Mouse (Mus musculus) heart, embryonic 16.5 days (tissue): Measurements from ENCODE around the gene Olfr877. TPM values are rescaled to one million over a fixed set of nuclear protein-coding genes. Genes with fewer than 3 reads are reported as not detected.

ENCODE experiments used
- ATAC-seq: fragments of 200-750 bp; cut with Nextera tagmentation; replicated peaks from 2 replicates; pipeline ENCODE4 v1.8.0; 2017; ENCODE audit warnings: moderate number of reproducible peaks; ENCODE audit not compliant: insufficient read depth, low FRiP score; ENCODE audit errors: extremely low read depth
- H3K27ac ChIP-seq: fragments of 300-500 bp; sonication (generic); 2 replicates; pipeline ENCODE4 v1.5.1; 2014; ENCODE audit warnings: mild to moderate bottlenecking, low read length, control low read depth, moderate library complexity
- H3K27me3 ChIP-seq: fragments of 300-500 bp; sonication (generic); 2 replicates; pipeline ENCODE4 v1.6.1; 2014; ENCODE audit warnings: low read length, mixed read lengths; ENCODE audit not compliant: control insufficient read depth, insufficient read depth
- H3K36me3 ChIP-seq: fragments of 300-500 bp; sonication (generic); 2 replicates; pipeline ENCODE4 v1.6.1; 2014; ENCODE audit not compliant: control insufficient read depth, insufficient read depth
- H3K4me1 ChIP-seq: fragments of 300-500 bp; sonication (generic); 2 replicates; pipeline ENCODE4 v1.6.1; 2014; ENCODE audit warnings: low read length, mixed read lengths; ENCODE audit not compliant: control insufficient read depth, insufficient read depth
- H3K4me2 ChIP-seq: fragments of 300-500 bp; sonication (generic); 2 replicates; pipeline ENCODE4 v1.6.1; 2014; ENCODE audit warnings: low read depth, mild to moderate bottlenecking, control low read depth, low read length
- H3K4me3 ChIP-seq: fragments of 300-500 bp; sonication (generic); 2 replicates; pipeline ENCODE4 v1.5.1; 2014; ENCODE audit warnings: mild to moderate bottlenecking, control low read depth, low read length
- H3K9ac ChIP-seq: fragments of 300-500 bp; sonication (generic); 2 replicates; pipeline ENCODE4 v1.6.1; 2014; ENCODE audit warnings: low read length, control low read depth
- H3K9me3 ChIP-seq: fragments of 300-500 bp; sonication (generic); replicated peaks from 2 replicates; pipeline ENCODE4 v1.6.1; 2016; ENCODE audit warnings: low read length; ENCODE audit not compliant: control insufficient read depth
- WGBS: fragments of 180-500 bp; shearing (Covaris S2); extraction: QIAGEN DNeasy Blood & Tissue Kit; methylation state at CpG from one replicate; pipeline ENCODE4 v1.1.7; 2014; 5-methylcytosine and 5-hydroxymethylcytosine counted together
- polyA plus RNA-seq: library from polyadenylated mRNA; unstranded; fragments of >200 nt; fragmentation: Nextera tagmentation; extraction: Ambion mirVana; gene quantifications from 2 replicates; pipeline ENCODE4 v1.2.1, GENCODE M21; 2015

Gene Olfr877
- polyA plus RNA-seq, 1 experiment from 2014 or later, result not detected

GRCm38 (mm10) chr9:37871097-37871496, 17.0 kb downstream of the Olfr877 start:
- 69% methylated on average over 1 of the region's 1 CpGs for WGBS
- H3K4me1 ChIP-seq, result 0 out of 2 replicates have a peak, but pooled peaks cover 3% of the 10 kb centered on the region
- no peak overlapping the region for H3K4me2 ChIP-seq
- H3K36me3 ChIP-seq, result no peaks in the 10 kb centered on the region
- no peaks in the 10 kb centered on the region for H3K9me3 ChIP-seq
- no peak overlapping the region for H3K27ac ChIP-seq
- no peak overlapping the region for H3K4me3 ChIP-seq
- no peaks in the 10 kb centered on the region for H3K27me3 ChIP-seq
- ATAC-seq, result no peak
- no peak overlapping the region for H3K9ac ChIP-seq

DNA sequence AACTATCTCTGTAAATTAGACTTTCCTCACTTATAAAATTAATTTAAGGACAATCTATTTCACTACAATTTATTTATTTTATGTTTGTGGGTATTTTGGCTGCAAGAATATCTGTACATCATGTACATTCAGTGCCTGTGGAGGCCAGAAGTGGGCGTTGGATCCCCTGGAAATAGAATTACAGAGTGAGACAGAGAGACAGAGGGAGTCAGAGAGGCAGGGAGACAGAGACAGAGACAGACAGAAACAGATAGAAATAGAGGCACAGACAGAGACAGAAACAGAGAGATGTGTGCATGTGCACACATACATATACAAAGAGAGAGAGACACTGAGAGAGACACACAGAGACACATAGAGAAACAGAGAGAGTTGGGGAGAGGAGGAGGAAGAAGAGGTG, 17.5 kb downstream of the Olfr877 start:
- H3K4me2 ChIP-seq, result no peak overlapping the region
- H3K4me3 ChIP-seq, result no peak overlapping the region
- ATAC-seq, result no peak
- no peaks in the 10 kb centered on the region for H3K9me3 ChIP-seq
- H3K27me3 ChIP-seq, result no peaks in the 10 kb centered on the region
- no peaks in the 10 kb centered on the region for H3K36me3 ChIP-seq
- H3K4me1 ChIP-seq, result 0 out of 2 replicates have a peak, but pooled peaks cover 3% of the 10 kb centered on the region
- H3K9ac ChIP-seq, result no peak overlapping the region
- WGBS, result 67% methylated on average over 1 of the region's 1 CpGs
- no peak overlapping the region for H3K27ac ChIP-seq

- H3K4me2 ChIP-seq, result no peak overlapping the region
- H3K4me1 ChIP-seq, result no peaks in the 10 kb centered on the region
- ATAC-seq, result no peak
- no peaks in the 10 kb centered on the region for H3K27me3 ChIP-seq
- H3K4me3 ChIP-seq, result no peak overlapping the region
- H3K9ac ChIP-seq, result no peak overlapping the region
- 35% methylated on average over 2 of the region's 2 CpGs for WGBS
- no peak overlapping the region for H3K27ac ChIP-seq
- no peaks in the 10 kb centered on the region for H3K36me3 ChIP-seq
- H3K9me3 ChIP-seq, result no peaks in the 10 kb centered on the region
Observed at GRCm38 (mm10) chr9:37890960-37891359, 36.9 kb downstream of the Olfr877 start.

- H3K36me3 ChIP-seq, result no peaks in the 10 kb centered on the region
- no peak within 1 kb of the TSS for H3K9ac ChIP-seq
- no peaks in the 10 kb centered on the region for H3K4me1 ChIP-seq
- no peak for ATAC-seq
- no peaks in the 10 kb centered on the region for H3K27me3 ChIP-seq
- no peak within 1 kb of the TSS for H3K4me3 ChIP-seq
- H3K27ac ChIP-seq, result no peak within 1 kb of the TSS
- 15% methylated on average over 2 of the region's 2 CpGs for WGBS
- no peak within 1 kb of the TSS for H3K4me2 ChIP-seq
- H3K9me3 ChIP-seq, result no peaks in the 10 kb centered on the region
Observed at GRCm38 (mm10) chr9:37896661-37897060, 42.6 kb downstream of the Olfr877 start, which contains the start of gene Olfr145. Gene Olfr145, plus strand, starts transcription at chr9:37896724.

GRCm38 (mm10) chr9:37905555-37905954, 51.5 kb downstream of the Olfr877 start:
- H3K9me3 ChIP-seq, result no peaks in the 10 kb centered on the region
- H3K27me3 ChIP-seq, result no peaks in the 10 kb centered on the region
- no peaks in the 10 kb centered on the region for H3K4me1 ChIP-seq
- WGBS, result 49% methylated on average over 3 of the region's 3 CpGs
- no peaks in the 10 kb centered on the region for H3K36me3 ChIP-seq
- no peak overlapping the region for H3K4me2 ChIP-seq
- H3K4me3 ChIP-seq, result no peak overlapping the region
- ATAC-seq, result no peak
- no peak overlapping the region for H3K27ac ChIP-seq
- H3K9ac ChIP-seq, result no peak overlapping the region

Other genes with a start within 250 kb of the Olfr877 start
- gene Spa17, start 240.5 kb upstream of the Olfr877 start, polyA plus RNA-seq, result 7.6 and 7.9 TPM in 2 replicates
- gene Tbrg1, start 197.0 kb upstream of the Olfr877 start, polyA plus RNA-seq, result 95.3 and 105 TPM in 2 replicates
- gene Panx3, start 185.0 kb upstream of the Olfr877 start, polyA plus RNA-seq, result 0.05 TPM in 1 of 2 replicates, not detected in the other
- gene Olfr160, start 138.0 kb upstream of the Olfr877 start, polyA plus RNA-seq, result not detected in 2 replicates
- not detected in 2 replicates for gene Olfr874, start 109.2 kb upstream of the Olfr877 start, polyA plus RNA-seq
- not detected in 2 replicates for gene Olfr875, start 82.4 kb upstream of the Olfr877 start, polyA plus RNA-seq
- gene Olfr876, start 51.2 kb upstream of the Olfr877 start, polyA plus RNA-seq, result not detected in 2 replicates
- gene Olfr145, start 42.5 kb downstream of the Olfr877 start, polyA plus RNA-seq, result not detected in 2 replicates
- gene Olfr878, start 63.6 kb downstream of the Olfr877 start, polyA plus RNA-seq, result not detected in 2 replicates
- not detected in 2 replicates for gene Olfr881, start 137.6 kb downstream of the Olfr877 start, polyA plus RNA-seq
- gene Olfr883, start 171.5 kb downstream of the Olfr877 start, polyA plus RNA-seq, result not detected in 2 replicates
- gene Olfr884, start 192.3 kb downstream of the Olfr877 start, polyA plus RNA-seq, result not detected in 2 replicates
- not detected in 2 replicates for gene Olfr885, start 207.1 kb downstream of the Olfr877 start, polyA plus RNA-seq
- not detected in 2 replicates for gene Olfr887, start 229.8 kb downstream of the Olfr877 start, polyA plus RNA-seq